In the genomic region with DNA sequence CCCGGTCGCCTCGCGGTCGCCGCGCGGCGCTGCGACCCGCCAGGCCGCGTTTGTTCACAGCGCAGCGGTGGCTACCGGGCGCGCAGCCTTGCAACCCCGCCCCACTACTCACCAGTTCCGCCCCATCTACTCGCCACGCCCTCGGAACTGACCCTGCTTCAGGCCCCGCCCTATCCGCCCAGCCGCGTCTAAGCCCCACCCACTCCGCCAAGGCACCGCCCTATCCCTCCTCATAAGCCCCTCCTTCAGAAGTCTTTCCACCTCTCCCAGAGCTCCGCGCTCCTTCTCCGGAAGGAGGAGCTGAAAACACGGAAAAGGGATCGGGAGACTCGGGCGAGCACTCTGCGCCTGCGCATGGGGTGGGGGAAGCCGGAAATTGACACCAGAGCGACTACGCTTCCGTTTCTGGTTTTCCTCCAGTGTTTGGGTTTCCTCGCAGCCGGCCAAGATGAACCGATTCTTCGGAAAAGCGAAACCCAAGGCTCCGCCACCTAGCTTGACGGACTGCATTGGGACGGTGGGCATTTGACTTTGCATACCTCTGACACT, we compare ENCODE assay signal across 7 mouse cellular contexts. TPM values are rescaled to one million over a fixed set of nuclear protein-coding genes. Genes with fewer than 3 reads are reported as not detected.
A peak's percentile ranks its signal among the peaks of the same experiment; 100 is the strongest.
DNase-seq lines count a peak whose midpoint lies in the region; ATAC-seq and TF ChIP-seq lines count a peak whose summit lies in the region.

A gene (minus strand): TSS at position 135 of the 549 bp plus-strand sequence.
A gene (plus strand): TSS at position 248 of the 549 bp plus-strand sequence.

- H3K4me1 ChIP-seq in embryonic facial prominence, embryonic 10.5 days, result peaks cover 25% of the 10 kb centered on the region
- H3K4me1 ChIP-seq in intestine, postnatal 0 days (replicated peaks; ENCODE audit: control insufficient read depth, insufficient read depth, low read length), result peaks cover 8% of the 10 kb centered on the region; the same call in 1 of the 2 replicates
- peaks cover 22% of the 10 kb centered on the region for H3K4me1 ChIP-seq in midbrain, embryonic 12.5 days
- H3K4me1 ChIP-seq in small intestine, adult 2 months (ENCODE audit: control insufficient read depth, insufficient read depth, insufficient read length, low read length), result peaks cover 2% of the 10 kb centered on the region; the same call in 1 of the 2 replicates

- peak; percentile 97 for ATAC-seq in intestine, postnatal 0 days
- ATAC-seq in midbrain, embryonic 12.5 days (ENCODE audit: low FRiP score, low read depth), result peak; percentile 98

- H3K4me3 ChIP-seq in embryonic facial prominence, embryonic 10.5 days, result peak within 1 kb of the TSS; percentile 91
- peak within 1 kb of the TSS; percentile 81 for H3K4me3 ChIP-seq in intestine, postnatal 0 days (ENCODE audit: low read depth, low read length)
- peak within 1 kb of the TSS; percentile 77 for H3K4me3 ChIP-seq in midbrain, embryonic 12.5 days
- H3K4me3 ChIP-seq in small intestine, adult 2 months (ENCODE audit: low read depth, low read length), result peak within 1 kb of the TSS; percentile 97

- no peaks in the 10 kb centered on the region for H3K27me3 ChIP-seq in embryonic facial prominence, embryonic 10.5 days (replicated peaks; ENCODE audit: low read depth, poor library complexity, severe bottlenecking)
- no peaks in the 10 kb centered on the region for H3K27me3 ChIP-seq in intestine, postnatal 0 days (replicated peaks; ENCODE audit: control insufficient read depth, insufficient read depth, low read length)
- no peaks in the 10 kb centered on the region for H3K27me3 ChIP-seq in midbrain, embryonic 12.5 days
- H3K27me3 ChIP-seq in small intestine, adult 2 months (ENCODE audit: control insufficient read depth, insufficient read depth, low read length), result no peaks in the 10 kb centered on the region

- peak within 1 kb of the TSS; percentile 93 for H3K27ac ChIP-seq in embryonic facial prominence, embryonic 10.5 days (replicated peaks)
- H3K27ac ChIP-seq in intestine, postnatal 0 days (ENCODE audit: low read depth, low read length), result peak within 1 kb of the TSS; percentile 83
- peak within 1 kb of the TSS; percentile 88 for H3K27ac ChIP-seq in midbrain, embryonic 12.5 days (replicated peaks)
- peak within 1 kb of the TSS; percentile 80 for H3K27ac ChIP-seq in small intestine, adult 2 months (ENCODE audit: insufficient read depth, low read depth, low read length)

- peak within 1 kb of the TSS; percentile 87 for H3K9ac ChIP-seq in intestine, postnatal 0 days (ENCODE audit: low read depth, low read length)
- H3K9ac ChIP-seq in midbrain, embryonic 12.5 days (replicated peaks), result peak within 1 kb of the TSS; percentile 84

- peak; percentile 65 for TF ChIP-seq POLR2A in small intestine, adult 2 months (IDR thresholded peaks at IDR 0.05; ENCODE audit: low read depth, low read length)

- no peaks in the 10 kb centered on the region for H3K9me3 ChIP-seq in embryonic facial prominence, embryonic 10.5 days
- H3K9me3 ChIP-seq in intestine, postnatal 0 days (ENCODE audit: control insufficient read depth), result no peaks in the 10 kb centered on the region
- H3K9me3 ChIP-seq in midbrain, embryonic 12.5 days, result no peaks in the 10 kb centered on the region

- H3K36me3 ChIP-seq in embryonic facial prominence, embryonic 10.5 days (replicated peaks), result peaks cover 64% of the 10 kb centered on the region
- H3K36me3 ChIP-seq in intestine, postnatal 0 days (ENCODE audit: control insufficient read depth, insufficient read depth), result peaks cover 31% of the 10 kb centered on the region
- H3K36me3 ChIP-seq in midbrain, embryonic 12.5 days, result peaks cover 50% of the 10 kb centered on the region
- H3K36me3 ChIP-seq in small intestine, adult 2 months (ENCODE audit: control insufficient read depth, insufficient read depth, low read length), result peaks cover 21% of the 10 kb centered on the region

- peak within 1 kb of the TSS; percentile 78 for H3K4me2 ChIP-seq in intestine, postnatal 0 days (replicated peaks; ENCODE audit: low read depth)
- H3K4me2 ChIP-seq in midbrain, embryonic 12.5 days (replicated peaks), result peak within 1 kb of the TSS; percentile 90

- intact Hi-C loops in left cerebral cortex, postnatal 4 days (cut with DNase I), result no loop called here

- TF ChIP-seq CTCF in intestine, postnatal 0 days (IDR thresholded peaks at IDR 0.05; ENCODE audit: low read depth), result peak; percentile 42; the same call in 1 of the 2 replicates
- peak; percentile 1; the same call in 1 of the 2 replicates for TF ChIP-seq CTCF in small intestine, adult 2 months (IDR thresholded peaks at IDR 0.05; ENCODE audit: extremely low read depth, insufficient read length, insufficient replicate concordance, low read depth, low read length)

- peak; percentile 100 for DNase-seq in adrenal gland, postnatal 10 days
- peak; percentile 100 for DNase-seq in embryonic facial prominence, embryonic 10.5 days (ENCODE audit: low spot score)
- DNase-seq in gonadal fat pad, adult 2 months (ENCODE audit: low read depth), result peak; percentile 87
- peak; percentile 99 for DNase-seq in left cerebral cortex, postnatal 4 days

- under 1% methylated on average over 50 of the region's 50 CpGs for WGBS in embryonic facial prominence, embryonic 10.5 days
- WGBS in intestine, postnatal 0 days, result 0% methylated on average over 50 of the region's 50 CpGs
- under 1% methylated on average over 50 of the region's 50 CpGs for WGBS in midbrain, embryonic 12.5 days
- WGBS in small intestine, adult 2 months, result under 1% methylated on average over 50 of the region's 50 CpGs

RNA-seq across cellular contexts. Expression of the first gene that starts in this region (rescaled TPM):
- total RNA-seq in adrenal gland, postnatal 10 days (2021), result 100 to 1,000 TPM; 257 to 267 TPM
- 210 and 219 TPM in 2 replicates for polyA plus RNA-seq in embryonic facial prominence, embryonic 10.5 days (2016; fragmentation: Nextera tagmentation; extraction: Ambion mirVana)
- 123 and 165 TPM in 2 replicates for polyA plus RNA-seq in gonadal fat pad, adult 2 months (2012; rRNA removed)
- polyA plus RNA-seq in intestine, postnatal 0 days (2015; fragmentation: Nextera tagmentation; extraction: Ambion mirVana), result 120 and 138 TPM in 2 replicates
- total RNA-seq in left cerebral cortex, postnatal 4 days (2021), result 100 to 1,000 TPM; 152 to 153 TPM
- polyA plus RNA-seq in midbrain, embryonic 12.5 days (2016; fragmentation: Nextera tagmentation; extraction: Ambion mirVana), result 218 and 219 TPM in 2 replicates
- 163 and 200 TPM in 2 replicates for polyA plus RNA-seq in small intestine, adult 2 months (2012; rRNA removed)

RNA-seq across cellular contexts. Expression of the second gene that starts in this region (rescaled TPM):
- total RNA-seq in adrenal gland, postnatal 10 days (2021), result 10 to 100 TPM; 62.5 to 69.9 TPM
- polyA plus RNA-seq in embryonic facial prominence, embryonic 10.5 days (2016; fragmentation: Nextera tagmentation; extraction: Ambion mirVana), result 91.0 and 93.4 TPM in 2 replicates
- polyA plus RNA-seq in gonadal fat pad, adult 2 months (2012; rRNA removed), result 26.3 and 35.6 TPM in 2 replicates
- 133 and 136 TPM in 2 replicates for polyA plus RNA-seq in intestine, postnatal 0 days (2015; fragmentation: Nextera tagmentation; extraction: Ambion mirVana)
- total RNA-seq in left cerebral cortex, postnatal 4 days (2021), result 10 to 100 TPM; 69.7 to 70.1 TPM
- polyA plus RNA-seq in midbrain, embryonic 12.5 days (2016; fragmentation: Nextera tagmentation; extraction: Ambion mirVana), result 152 and 158 TPM in 2 replicates
- 2.4 and 5.5 TPM in 2 replicates for polyA plus RNA-seq in small intestine, adult 2 months (2012; rRNA removed)

Comparison
In these comparisons a context has a peak if more than half of its experiments do, and no peak if none do; other contexts are left out.
1. Peak in every context shown above with its lines: DNase-seq, ATAC-seq, H3K4me3 ChIP-seq and H3K27ac ChIP-seq.